Mouse (Mus musculus) natural killer cell, adult 2 months (primary cell): ENCODE data around the gene Capn2.

Experiments
- DNase-seq, 2 experiments: peaks; one replicate each; pipeline ENCODE4 v3.0.0; 2022; ENCODE audit warnings: low spot score in 2 of 2

Capn2 gene

GRCm38 (mm10) chr1:182501815-182502405, 15.5 kb downstream of the Capn2 start:
- DNase-seq = no peak

GRCm38 (mm10) chr1:182500843-182501242, 16.6 kb downstream of the Capn2 start:
- no peak for DNase-seq

- DNase-seq = no peak
Measured at GRCm38 (mm10) chr1:182500224-182500623, 17.2 kb downstream of the Capn2 start.

GRCm38 (mm10) chr1:182499443-182500089, 17.8 kb downstream of the Capn2 start:
- no peak for DNase-seq

GRCm38 (mm10) chr1:182497736-182498135, 19.7 kb downstream of the Capn2 start:
- DNase-seq = no peak

- DNase-seq = no peak
Measured at GRCm38 (mm10) chr1:182496685-182497084, 20.7 kb downstream of the Capn2 start.

- DNase-seq = no peak
Measured at GRCm38 (mm10) chr1:182494285-182495145, 22.9 kb downstream of the Capn2 start.

GRCm38 (mm10) chr1:182491839-182492238, 25.6 kb downstream of the Capn2 start:
- no peak for DNase-seq

- no peak for DNase-seq
Measured at GRCm38 (mm10) chr1:182490568-182490967, 26.8 kb downstream of the Capn2 start.

- peak; percentile 93 to 96 for DNase-seq
Measured at GRCm38 (mm10) chr1:182489803-182490452, 27.5 kb downstream of the Capn2 start.

GRCm38 (mm10) chr1:182488503-182488902, 28.9 kb downstream of the Capn2 start:
- no peak for DNase-seq

- no peak for DNase-seq
Measured at GRCm38 (mm10) chr1:182483910-182484274, 33.5 kb downstream of the Capn2 start.

- no peak for DNase-seq
Measured at GRCm38 (mm10) chr1:182482991-182483909, 34.2 kb downstream of the Capn2 start.

- no peak for DNase-seq
Measured at GRCm38 (mm10) chr1:182481646-182482295, 35.6 kb downstream of the Capn2 start.

- no peak for DNase-seq
Measured at GRCm38 (mm10) chr1:182481138-182481537, 36.3 kb downstream of the Capn2 start.

- DNase-seq = no peak
Measured at GRCm38 (mm10) chr1:182478935-182479334, 38.5 kb downstream of the Capn2 start.

GRCm38 (mm10) chr1:182475005-182475796, 42.2 kb downstream of the Capn2 start:
- DNase-seq = no peak

- no peak for DNase-seq
Measured at GRCm38 (mm10) chr1:182465978-182466377, 51.4 kb downstream of the Capn2 start.

GRCm38 (mm10) chr1:182465309-182465708, 52.1 kb downstream of the Capn2 start:
- no peak for DNase-seq

GRCm38 (mm10) chr1:182461813-182462212, 55.6 kb downstream of the Capn2 start:
- DNase-seq = no peak
